Mouse (Mus musculus): Measurements from ENCODE around the gene Btf3. TPM values are rescaled to one million over a fixed set of nuclear protein-coding genes. Genes with fewer than 3 reads are reported as not detected.

Btf3 gene
- polyA plus RNA-seq, 1 experiment from 2014 or later = 471 TPM

DNA sequence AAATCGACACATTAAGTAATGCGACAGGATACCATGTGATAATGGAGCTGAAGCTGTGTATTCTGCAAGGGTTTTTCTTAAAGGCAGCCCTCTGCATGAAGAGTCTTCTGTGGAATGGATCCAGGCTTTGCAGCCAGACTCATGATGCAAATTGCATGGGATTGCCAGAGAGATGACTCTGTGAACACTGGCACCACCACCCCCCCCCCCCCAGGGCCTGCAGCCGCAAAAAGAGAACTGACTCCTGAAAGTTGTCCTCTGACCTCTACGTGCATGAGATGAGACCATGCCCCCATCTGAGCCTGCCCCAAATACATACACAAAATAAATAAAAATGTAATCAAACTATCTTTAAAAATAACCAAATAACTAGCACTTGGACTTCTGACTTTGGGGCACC, 32.7 kb upstream of the Btf3 start:
- ATAC-seq = no peak
- Histone ChIP-seq H3K9me3 (ENCODE audit: control insufficient read depth) (no peaks in the 10 kb centered on the region), H3K27me3 (replicated peaks; ENCODE audit: control insufficient read depth, insufficient read depth, low read length) (peaks cover 58% of the 10 kb centered on the region), H3K36me3 (ENCODE audit: control insufficient read depth, insufficient read depth) (no peaks in the 10 kb centered on the region), H3K9ac (ENCODE audit: low read depth, low read length) (no peak overlapping the region), H3K4me2 (replicated peaks; ENCODE audit: low read depth) (no peak overlapping the region), H3K4me1 (replicated peaks; ENCODE audit: control insufficient read depth, insufficient read depth, low read length) (peaks cover 4% of the 10 kb centered on the region; the same call in 1 of the 2 replicates), H3K4me3 (ENCODE audit: low read depth, low read length) (no peak overlapping the region), H3K27ac (ENCODE audit: low read depth, low read length) (no peak overlapping the region)
- no peak for TF ChIP-seq CTCF (IDR thresholded peaks at IDR 0.05; ENCODE audit: low read depth)
- WGBS = 74% methylated on average over 4 of the region's 4 CpGs

DNA sequence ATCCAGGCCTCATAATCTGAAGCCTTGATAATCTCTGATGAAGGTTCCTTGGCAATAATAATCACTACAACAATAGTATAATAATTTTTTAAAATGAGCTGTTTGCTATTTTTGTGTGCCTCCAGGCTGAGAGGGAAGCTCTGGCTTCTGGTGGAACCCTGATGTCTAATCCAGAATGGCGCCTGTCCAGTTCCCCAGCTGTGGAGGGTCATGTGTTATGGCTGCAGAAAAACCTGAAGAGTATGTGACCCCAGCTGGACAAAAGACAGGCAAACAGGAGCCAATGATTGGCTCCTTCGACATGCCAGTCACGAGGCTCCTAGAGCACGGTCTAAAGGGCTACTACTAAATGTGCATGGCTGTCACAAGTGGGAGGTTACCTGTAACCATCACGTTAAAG, 23.7 kb upstream of the Btf3 start:
- Histone ChIP-seq H3K9me3 (ENCODE audit: control insufficient read depth) (no peaks in the 10 kb centered on the region), H3K27me3 (replicated peaks; ENCODE audit: control insufficient read depth, insufficient read depth, low read length) (peaks cover 8% of the 10 kb centered on the region; the same call in 1 of the 2 replicates), H3K4me1 (replicated peaks; ENCODE audit: control insufficient read depth, insufficient read depth, low read length) (no peaks in the 10 kb centered on the region), H3K27ac (ENCODE audit: low read depth, low read length) (no peak overlapping the region), H3K36me3 (ENCODE audit: control insufficient read depth, insufficient read depth) (no peaks in the 10 kb centered on the region), H3K9ac (ENCODE audit: low read depth, low read length) (no peak overlapping the region), H3K4me3 (ENCODE audit: low read depth, low read length) (no peak overlapping the region), H3K4me2 (replicated peaks; ENCODE audit: low read depth) (no peak overlapping the region)
- no peak for ATAC-seq
- no peak for TF ChIP-seq CTCF (IDR thresholded peaks at IDR 0.05; ENCODE audit: low read depth)
- 73% methylated on average over 5 of the region's 5 CpGs for WGBS

DNA sequence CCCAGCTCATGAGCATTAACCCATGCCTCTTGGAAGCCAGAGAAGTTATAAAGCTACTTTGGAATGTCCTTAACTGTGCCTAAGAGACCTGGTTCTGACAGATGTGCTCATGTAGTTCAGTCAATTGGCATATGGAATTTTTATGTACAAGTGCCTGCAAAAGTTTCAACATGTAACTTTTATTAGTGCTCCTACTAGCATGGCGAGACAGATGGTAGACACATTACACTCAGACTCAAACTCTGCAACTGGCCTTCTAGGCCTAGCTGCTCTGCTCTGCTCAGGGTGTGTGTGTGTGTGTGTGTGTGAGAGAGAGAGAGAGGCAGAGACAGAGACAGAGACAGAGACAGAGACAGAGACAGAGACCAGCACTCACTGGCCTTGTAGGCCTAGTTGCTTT, 19.4 kb upstream of the Btf3 start:
- H3K27ac ChIP-seq (ENCODE audit: low read depth, low read length) = no peak overlapping the region
- no peak overlapping the region for H3K4me2 ChIP-seq (replicated peaks; ENCODE audit: low read depth)
- no peaks in the 10 kb centered on the region for H3K36me3 ChIP-seq (ENCODE audit: control insufficient read depth, insufficient read depth)
- no peaks in the 10 kb centered on the region for H3K9me3 ChIP-seq (ENCODE audit: control insufficient read depth)
- ATAC-seq = no peak
- WGBS = 94% methylated on average over 1 of the region's 1 CpGs
- 0 out of 2 replicates have a peak, but pooled peaks cover 3% of the 10 kb centered on the region for H3K27me3 ChIP-seq (replicated peaks; ENCODE audit: control insufficient read depth, insufficient read depth, low read length)
- no peaks in the 10 kb centered on the region for H3K4me1 ChIP-seq (replicated peaks; ENCODE audit: control insufficient read depth, insufficient read depth, low read length)
- H3K9ac ChIP-seq (ENCODE audit: low read depth, low read length) = no peak overlapping the region
- no peak for TF ChIP-seq CTCF (IDR thresholded peaks at IDR 0.05; ENCODE audit: low read depth)
- no peak overlapping the region for H3K4me3 ChIP-seq (ENCODE audit: low read depth, low read length)

DNA sequence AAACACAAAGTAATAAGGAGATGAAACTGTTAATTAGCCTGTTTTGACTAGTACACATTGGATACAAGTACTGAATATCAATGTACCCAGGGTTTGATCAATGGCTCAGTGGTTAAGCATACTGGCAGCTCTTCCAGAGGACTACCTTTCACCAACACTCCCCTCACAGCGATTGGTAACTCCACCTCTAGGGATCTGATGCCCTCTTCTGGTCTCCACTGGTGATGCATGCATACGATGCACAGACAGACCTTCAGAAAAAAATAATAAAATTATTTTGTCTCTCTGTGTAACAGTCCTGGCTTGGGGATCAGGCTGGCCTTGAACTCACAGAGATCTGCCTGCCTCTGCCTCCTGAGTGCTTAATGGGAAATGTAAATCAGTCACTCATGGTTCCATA, 15.3 kb upstream of the Btf3 start:
- Histone ChIP-seq H3K4me3 (ENCODE audit: low read depth, low read length) (no peak overlapping the region), H3K9me3 (ENCODE audit: control insufficient read depth) (no peaks in the 10 kb centered on the region), H3K27ac (ENCODE audit: low read depth, low read length) (no peak overlapping the region), H3K4me2 (replicated peaks; ENCODE audit: low read depth) (no peak overlapping the region), H3K4me1 (replicated peaks; ENCODE audit: control insufficient read depth, insufficient read depth, low read length) (no peaks in the 10 kb centered on the region), H3K36me3 (ENCODE audit: control insufficient read depth, insufficient read depth) (no peaks in the 10 kb centered on the region), H3K9ac (ENCODE audit: low read depth, low read length) (no peak overlapping the region), H3K27me3 (replicated peaks; ENCODE audit: control insufficient read depth, insufficient read depth, low read length) (no peaks in the 10 kb centered on the region)
- no peak for ATAC-seq
- TF ChIP-seq CTCF (IDR thresholded peaks at IDR 0.05; ENCODE audit: low read depth) = peak; percentile 72
- WGBS = 41% methylated on average over 2 of the region's 2 CpGs

DNA sequence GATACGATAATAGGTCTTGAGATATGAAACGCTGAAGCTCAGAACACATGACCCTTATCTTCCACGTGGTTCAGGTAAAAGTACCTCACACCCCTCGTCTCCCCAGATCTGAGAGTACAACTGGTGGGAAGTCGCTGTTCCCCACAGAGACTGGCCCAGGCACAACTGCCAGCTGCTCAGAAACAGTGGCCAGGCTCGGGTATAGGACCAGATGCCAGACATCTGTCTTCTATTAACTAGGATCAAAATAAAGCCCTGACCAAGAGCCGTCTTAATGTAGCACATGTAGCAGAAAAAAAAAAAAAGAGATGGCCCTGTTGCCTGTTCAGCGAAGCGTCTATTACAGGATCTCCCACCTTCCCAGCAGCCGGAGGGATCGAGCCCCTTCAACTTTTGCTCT, 8.2 kb upstream of the Btf3 start:
- 87% methylated on average over 11 of the region's 11 CpGs for WGBS
- Histone ChIP-seq H3K9me3 (ENCODE audit: control insufficient read depth) (no peaks in the 10 kb centered on the region), H3K4me1 (replicated peaks; ENCODE audit: control insufficient read depth, insufficient read depth, low read length) (no peaks in the 10 kb centered on the region), H3K36me3 (ENCODE audit: control insufficient read depth, insufficient read depth) (no peaks in the 10 kb centered on the region), H3K4me3 (ENCODE audit: low read depth, low read length) (no peak overlapping the region), H3K9ac (ENCODE audit: low read depth, low read length) (no peak overlapping the region), H3K27me3 (replicated peaks; ENCODE audit: control insufficient read depth, insufficient read depth, low read length) (no peaks in the 10 kb centered on the region), H3K27ac (ENCODE audit: low read depth, low read length) (no peak overlapping the region), H3K4me2 (replicated peaks; ENCODE audit: low read depth) (no peak overlapping the region)
- TF ChIP-seq CTCF (IDR thresholded peaks at IDR 0.05; ENCODE audit: low read depth) = no peak
- ATAC-seq = no peak

DNA sequence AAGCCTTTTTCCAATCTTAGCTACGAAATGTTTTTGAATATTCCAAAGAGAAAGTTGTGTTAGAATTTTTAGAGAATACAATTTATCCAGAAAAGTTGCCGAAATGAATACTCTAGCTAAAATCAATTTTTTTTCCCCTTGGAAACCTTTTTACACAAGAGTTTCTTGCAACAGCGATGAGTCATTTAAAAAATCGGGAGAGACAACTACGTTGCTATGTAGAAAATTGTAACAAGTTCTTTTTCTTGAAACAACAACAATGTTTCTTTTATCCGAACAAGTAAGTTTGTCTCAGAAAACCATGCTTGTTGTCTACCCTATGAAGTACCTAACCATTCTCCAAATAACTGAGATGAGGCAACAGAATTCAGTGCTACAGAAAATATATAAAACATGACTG, 1.1 kb upstream of the Btf3 start:
- Histone ChIP-seq H3K9me3 (ENCODE audit: control insufficient read depth) (no peaks in the 10 kb centered on the region), H3K27me3 (replicated peaks; ENCODE audit: control insufficient read depth, insufficient read depth, low read length) (no peaks in the 10 kb centered on the region), H3K4me1 (replicated peaks; ENCODE audit: control insufficient read depth, insufficient read depth, low read length) (peaks cover 6% of the 10 kb centered on the region; the same call in 1 of the 2 replicates), H3K27ac (ENCODE audit: low read depth, low read length) (no peak overlapping the region), H3K4me2 (replicated peaks; ENCODE audit: low read depth) (peak overlapping the region; percentile 73; the same call in 1 of the 2 replicates), H3K9ac (ENCODE audit: low read depth, low read length) (no peak overlapping the region), H3K36me3 (ENCODE audit: control insufficient read depth, insufficient read depth) (peaks cover 7% of the 10 kb centered on the region; the same call in 1 of the 2 replicates), H3K4me3 (ENCODE audit: low read depth, low read length) (no peak overlapping the region)
- TF ChIP-seq CTCF (IDR thresholded peaks at IDR 0.05; ENCODE audit: low read depth) = no peak
- ATAC-seq = no peak
- 87% methylated on average over 6 of the region's 6 CpGs for WGBS

DNA sequence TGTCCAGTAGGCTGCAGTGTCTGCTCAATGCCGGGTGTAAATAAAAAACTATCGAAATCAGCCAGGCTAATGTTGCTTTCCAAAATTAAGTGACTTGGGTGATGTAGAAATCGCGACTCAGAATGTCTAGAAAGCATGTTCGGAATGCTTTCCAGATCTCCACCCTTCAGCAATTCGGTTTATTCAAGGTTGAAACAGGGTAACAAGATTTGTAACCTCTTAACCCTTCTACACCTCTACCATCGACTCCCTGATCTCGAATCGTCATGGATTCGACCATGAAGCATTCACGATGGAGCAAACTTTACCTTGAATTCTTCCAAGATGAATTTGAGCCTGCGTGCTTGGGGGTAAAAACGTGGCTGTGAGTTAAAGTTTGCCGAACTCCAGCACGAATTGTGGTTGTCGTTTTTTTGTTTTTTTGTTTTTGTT, 456 bp upstream of the Btf3 start:
- WGBS = 2% methylated on average over 16 of the region's 16 CpGs
- TF ChIP-seq CTCF (IDR thresholded peaks at IDR 0.05; ENCODE audit: low read depth) = no peak
- Histone ChIP-seq H3K4me2 (replicated peaks; ENCODE audit: low read depth) (peak overlapping the region; percentile 73), H3K4me3 (ENCODE audit: low read depth, low read length) (peak overlapping the region; percentile 87), H3K27ac (ENCODE audit: low read depth, low read length) (peak overlapping the region; percentile 94), H3K9me3 (ENCODE audit: control insufficient read depth) (no peaks in the 10 kb centered on the region), H3K27me3 (replicated peaks; ENCODE audit: control insufficient read depth, insufficient read depth, low read length) (no peaks in the 10 kb centered on the region), H3K4me1 (replicated peaks; ENCODE audit: control insufficient read depth, insufficient read depth, low read length) (peaks cover 6% of the 10 kb centered on the region; the same call in 1 of the 2 replicates), H3K9ac (ENCODE audit: low read depth, low read length) (peak overlapping the region; percentile 97), H3K36me3 (ENCODE audit: control insufficient read depth, insufficient read depth) (peaks cover 12% of the 10 kb centered on the region)
- ATAC-seq = no peak
